Mouse (Mus musculus): ENCODE data around the gene Actg2. TPM values are rescaled to one million over a fixed set of nuclear protein-coding genes. Genes with fewer than 3 reads are reported as not detected.

Gene Actg2
- polyA plus RNA-seq, 1 experiment from 2014 or later: 2.1 TPM

Other genes starting within 250 kb of the Actg2 start
- 43.6 and 61.8 TPM in 2 replicates for gene Mthfd2, start 210.4 kb downstream of the Actg2 start, polyA plus RNA-seq (2016; fragmentation: Nextera tagmentation; extraction: Ambion mirVana)
- 50.1 and 58.6 TPM in 2 replicates for gene Mob1a, start 210.2 kb downstream of the Actg2 start, polyA plus RNA-seq (2016; fragmentation: Nextera tagmentation; extraction: Ambion mirVana)
- gene Bola3, start 187.1 kb downstream of the Actg2 start, polyA plus RNA-seq (2016; fragmentation: Nextera tagmentation; extraction: Ambion mirVana): 138 and 158 TPM in 2 replicates
- gene Tet3, start 77.2 kb downstream of the Actg2 start, polyA plus RNA-seq (2016; fragmentation: Nextera tagmentation; extraction: Ambion mirVana): 51.1 and 56.5 TPM in 2 replicates
- gene Dguok, start 29.3 kb downstream of the Actg2 start, polyA plus RNA-seq (2016; fragmentation: Nextera tagmentation; extraction: Ambion mirVana): 61.3 and 68.8 TPM in 2 replicates
- 17.5 and 24.3 TPM in 2 replicates for gene Stambp, start 36.5 kb upstream of the Actg2 start, polyA plus RNA-seq (2016; fragmentation: Nextera tagmentation; extraction: Ambion mirVana)
- gene Clec4f, start 119.9 kb upstream of the Actg2 start, polyA plus RNA-seq (2016; fragmentation: Nextera tagmentation; extraction: Ambion mirVana): 0.10 TPM in 1 of 2 replicates, not detected in the other
- gene Cd207, start 141.6 kb upstream of the Actg2 start, polyA plus RNA-seq (2016; fragmentation: Nextera tagmentation; extraction: Ambion mirVana): not detected in 2 replicates
- 0.60 and 0.86 TPM in 2 replicates for gene Vax2, start 175.0 kb upstream of the Actg2 start, polyA plus RNA-seq (2016; fragmentation: Nextera tagmentation; extraction: Ambion mirVana)
- gene Atp6v1b1, start 206.7 kb upstream of the Actg2 start, polyA plus RNA-seq (2016; fragmentation: Nextera tagmentation; extraction: Ambion mirVana): not detected in 2 replicates
- 0.12 TPM in 1 of 2 replicates, not detected in the other for gene Ankrd53, start 226.4 kb upstream of the Actg2 start, polyA plus RNA-seq (2016; fragmentation: Nextera tagmentation; extraction: Ambion mirVana)
- 71.1 and 85.6 TPM in 2 replicates for gene Tex261, start 239.5 kb upstream of the Actg2 start, polyA plus RNA-seq (2016; fragmentation: Nextera tagmentation; extraction: Ambion mirVana)

Measured in hindbrain, embryonic 10.5 days (tissue).